Mouse (Mus musculus): ENCODE measurements around the gene Nipa2. TPM values are rescaled to one million over a fixed set of nuclear protein-coding genes. Genes with fewer than 3 reads are reported as not detected.

The Nipa2 gene
- 24.1 TPM for polyA plus RNA-seq (2014; fragmentation: Illumina TruSeq; extraction: RNeasy Lipid Tissue Mini Kit (QIAGEN cat#74804); ENCODE audit: low read depth, low replicate concordance)

GRCm38 (mm10) chr7:55962004-55962908 lies at the start of gene Nipa2:
Nipa2 (minus strand) TSS chr7:55962476.

Other genes with a start within 250 kb of the Nipa2 start
- 2.4 TPM for gene Siglech, start 194.3 kb downstream of the Nipa2 start, polyA plus RNA-seq (2014; fragmentation: Illumina TruSeq; extraction: RNeasy Lipid Tissue Mini Kit (QIAGEN cat#74804); ENCODE audit: low read depth, low replicate concordance)
- gene Tubgcp5, start 168.3 kb downstream of the Nipa2 start, polyA plus RNA-seq (2014; fragmentation: Illumina TruSeq; extraction: RNeasy Lipid Tissue Mini Kit (QIAGEN cat#74804); ENCODE audit: low read depth, low replicate concordance): 11.2 TPM
- 45.9 TPM for gene Cyfip1, start 120.7 kb downstream of the Nipa2 start, polyA plus RNA-seq (2014; fragmentation: Illumina TruSeq; extraction: RNeasy Lipid Tissue Mini Kit (QIAGEN cat#74804); ENCODE audit: low read depth, low replicate concordance)
- 3.7 TPM for gene Nipa1, start 57.5 kb upstream of the Nipa2 start, polyA plus RNA-seq (2014; fragmentation: Illumina TruSeq; extraction: RNeasy Lipid Tissue Mini Kit (QIAGEN cat#74804); ENCODE audit: low read depth, low replicate concordance)
- gene Herc2, start 87.7 kb upstream of the Nipa2 start, polyA plus RNA-seq (2014; fragmentation: Illumina TruSeq; extraction: RNeasy Lipid Tissue Mini Kit (QIAGEN cat#74804); ENCODE audit: low read depth, low replicate concordance): 27.8 TPM

All from adipose tissue, adult 10 weeks (tissue).